Mouse (Mus musculus) myocyte (in vitro differentiated cells): ENCODE measurements around the gene Miip. TPM values are rescaled to one million over a fixed set of nuclear protein-coding genes. Genes with fewer than 3 reads are reported as not detected.

ENCODE experiments used
- H3K27me3 ChIP-seq: one replicate; pipeline ENCODE4 v1.6.1; 2011; ENCODE audit not compliant: control insufficient read depth, insufficient read depth, insufficient read length
- H3K36me3 ChIP-seq: one replicate; pipeline ENCODE4 v1.6.1; 2011; ENCODE audit not compliant: control insufficient read depth, insufficient read depth
- H3K4me2 ChIP-seq: one replicate; pipeline ENCODE4 v1.6.1; 2011; ENCODE audit warnings: low read depth, control low read depth
- H3K4me3 ChIP-seq: one replicate; pipeline ENCODE4 v1.5.1; 2011; ENCODE audit warnings: mild to moderate bottlenecking, control low read depth, moderate library complexity
- H3K79me2 ChIP-seq: one replicate; pipeline ENCODE4 v1.6.1; 2011; ENCODE audit not compliant: control insufficient read depth, insufficient read depth
- H3ac ChIP-seq: one replicate; pipeline ENCODE4 v1.6.1; 2011; ENCODE audit not compliant: control insufficient read depth, insufficient read length
- CEBPB ChIP-seq: IDR thresholded peaks from 2 replicates; pipeline ENCODE4 v1.6.1; 2011; ENCODE audit warnings: mild to moderate bottlenecking, moderate library complexity; ENCODE audit not compliant: poor library complexity, insufficient read depth, severe bottlenecking
- E2F4 ChIP-seq: IDR thresholded peaks from one replicate; pipeline ENCODE4 v1.6.1; 2011; ENCODE audit warnings: mild to moderate bottlenecking, control low read depth, moderate library complexity; ENCODE audit not compliant: insufficient read depth
- MAX ChIP-seq: IDR thresholded peaks from one replicate; pipeline ENCODE4 v1.6.1; 2011; ENCODE audit warnings: low read depth, mild to moderate bottlenecking, control low read depth
- MYOD1 ChIP-seq, 3 experiments: IDR thresholded peaks; one replicate each; pipeline ENCODE4 v1.6.1; 2011; ENCODE audit warnings: control low read depth in 2 of 3, low read depth in 2 of 3, mild to moderate bottlenecking in 2 of 3, moderate library complexity in 1 of 3; ENCODE audit not compliant: insufficient read length in 2 of 3, control insufficient read depth in 1 of 3
- MYOG ChIP-seq, 3 experiments: IDR thresholded peaks; one replicate each; pipeline ENCODE4 v1.6.1; 2011; ENCODE audit warnings: control low read depth in 2 of 3, low read depth in 2 of 3, mild to moderate bottlenecking in 2 of 3; ENCODE audit not compliant: insufficient read length in 2 of 3, control insufficient read depth in 1 of 3, insufficient read depth in 1 of 3
- POLR2A ChIP-seq: IDR thresholded peaks from one replicate; pipeline ENCODE4 v1.6.1; 2011; ENCODE audit warnings: low read depth, mild to moderate bottlenecking, control low read depth, moderate library complexity; ENCODE audit not compliant: insufficient read length
- POLR2AphosphoS2 ChIP-seq: IDR thresholded peaks from one replicate; pipeline ENCODE4 v1.6.1; 2011; ENCODE audit warnings: low read depth, control low read depth; ENCODE audit not compliant: insufficient read length
- REST ChIP-seq: IDR thresholded peaks from one replicate; pipeline ENCODE4 v1.6.1; 2011; ENCODE audit warnings: mild to moderate bottlenecking, control low read depth, moderate library complexity; ENCODE audit not compliant: insufficient read depth, insufficient read length
- SRF ChIP-seq: IDR thresholded peaks from one replicate; pipeline ENCODE4 v1.6.1; 2011; ENCODE audit warnings: low read depth; ENCODE audit not compliant: control insufficient read depth, insufficient read length
- TCF12 ChIP-seq: IDR thresholded peaks from one replicate; pipeline ENCODE4 v1.6.1; 2011; ENCODE audit warnings: mild to moderate bottlenecking, control low read depth; ENCODE audit not compliant: poor library complexity, insufficient read depth, severe bottlenecking
- TCF3 ChIP-seq: IDR thresholded peaks from one replicate; pipeline ENCODE4 v1.6.1; 2011; ENCODE audit warnings: low read depth, control low read depth; ENCODE audit not compliant: insufficient read length
- USF1 ChIP-seq: IDR thresholded peaks from one replicate; pipeline ENCODE4 v1.6.1; 2011; ENCODE audit warnings: low read depth, mild to moderate bottlenecking, control low read depth, moderate library complexity
- polyA plus RNA-seq: library from polyadenylated mRNA; unstranded; fragments of >200 nt; fragmentation: generic; extraction: Trizol; gene quantifications from one replicate; pipeline ENCODE4 v1.2.1, GENCODE M21; 2012; ENCODE audit warnings: missing spikeins

Miip gene
- polyA plus RNA-seq, 1 experiment = 11.0 TPM

- Histone ChIP-seq H3ac (peak within 1 kb of the TSS; percentile 96), H3K79me2 (peaks cover 31% of the 10 kb centered on the region), H3K36me3 (peaks cover 13% of the 10 kb centered on the region)
These were observed 35.9 kb upstream of the Miip start, which contains the start of gene Mfn2 for GRCm38 (mm10) chr4:147904313-147905089. Gene Mfn2 (minus strand): TSS chr4:147904704.

GRCm38 (mm10) chr4:147903601-147904000 is 35.0 kb upstream of the Miip start:
- Histone ChIP-seq H3K4me2 (peak overlapping the region; percentile 71), H3K27me3 (no peaks in the 10 kb centered on the region), H3K4me3 (peak overlapping the region; percentile 52), H3K79me2 (peaks cover 34% of the 10 kb centered on the region), H3K36me3 (peaks cover 19% of the 10 kb centered on the region), H3ac (peak overlapping the region; percentile 96)
- TF ChIP-seq USF1 (no peak), POLR2A (no peak), SRF (no peak)

More at GRCm38 (mm10) chr4:147904313-147905089, 35.9 kb upstream of the Miip start, which contains the start of gene Mfn2:
- TF ChIP-seq E2F4 (no peak), USF1 (no peak), MAX (no peak), SRF (peak; percentile 81), MYOD1 (IDR thresholded peaks at IDR 0.05; ENCODE audit: control insufficient read depth in 1 of 3, insufficient read length in 2 of 3, low read depth in 2 of 3) (no peak), TCF3 (no peak), MYOG (IDR thresholded peaks at IDR 0.05; ENCODE audit: control insufficient read depth in 1 of 3, insufficient read depth in 1 of 3, insufficient read length in 2 of 3, low read depth in 2 of 3) (no peak), TCF12 (no peak), POLR2A (peak; percentile 60), REST (no peak), POLR2AphosphoS2 (peak; percentile 44), CEBPB (no peak)
- Histone ChIP-seq H3K4me2 (peak within 1 kb of the TSS; percentile 84), H3K27me3 (no peaks in the 10 kb centered on the region), H3K4me3 (peak within 1 kb of the TSS; percentile 52)

GRCm38 (mm10) chr4:147902906-147903500 is 34.4 kb upstream of the Miip start:
- Histone ChIP-seq H3K27me3 (no peaks in the 10 kb centered on the region), H3K4me2 (peak overlapping the region; percentile 71), H3K4me3 (peak overlapping the region; percentile 52), H3ac (no peak overlapping the region), H3K79me2 (peaks cover 34% of the 10 kb centered on the region), H3K36me3 (peaks cover 25% of the 10 kb centered on the region)
- TF ChIP-seq E2F4 (no peak), REST (no peak), SRF (no peak)

GRCm38 (mm10) chr4:147900452-147900851 is 31.8 kb upstream of the Miip start:
- peaks cover 34% of the 10 kb centered on the region for H3K79me2 ChIP-seq
- H3K4me2 ChIP-seq = no peak overlapping the region
- H3K27me3 ChIP-seq = no peaks in the 10 kb centered on the region
- no peak overlapping the region for H3K4me3 ChIP-seq
- peaks cover 40% of the 10 kb centered on the region for H3K36me3 ChIP-seq
- no peak for TF ChIP-seq MYOD1 (IDR thresholded peaks at IDR 0.05; ENCODE audit: control insufficient read depth in 1 of 3, insufficient read length in 2 of 3, low read depth in 2 of 3)
- H3ac ChIP-seq = no peak overlapping the region

- Histone ChIP-seq H3K4me3 (no peak overlapping the region), H3ac (no peak overlapping the region), H3K36me3 (peaks cover 43% of the 10 kb centered on the region), H3K4me2 (peak overlapping the region; percentile 14), H3K79me2 (peaks cover 17% of the 10 kb centered on the region), H3K27me3 (no peaks in the 10 kb centered on the region)
- TF ChIP-seq REST = no peak
- no peak for TF ChIP-seq SRF
- no peak for TF ChIP-seq MYOG (IDR thresholded peaks at IDR 0.05; ENCODE audit: control insufficient read depth in 1 of 3, insufficient read depth in 1 of 3, insufficient read length in 2 of 3, low read depth in 2 of 3)
- TF ChIP-seq TCF12 = no peak
- TF ChIP-seq TCF3 = no peak
- no peak for TF ChIP-seq CEBPB
- no peak for TF ChIP-seq E2F4
- no peak for TF ChIP-seq USF1
- no peak for TF ChIP-seq MAX
- no peak for TF ChIP-seq MYOD1 (IDR thresholded peaks at IDR 0.05; ENCODE audit: control insufficient read depth in 1 of 3, insufficient read length in 2 of 3, low read depth in 2 of 3)
- no peak for TF ChIP-seq POLR2A
- no peak for TF ChIP-seq POLR2AphosphoS2
These were observed 28.7 kb upstream of the Miip start for GRCm38 (mm10) chr4:147897348-147897747.
